Mouse (Mus musculus): ENCODE measurements at regions not wholly inside any gene's neighbourhood (a gene's known extent, or its start where the extent isn't known, plus 50 kb on each side); places are given as distances from the start of the nearest gene placed in this dataset.

GRCm38 (mm10) chr13:90497573-90497972 lies 407.6 kb downstream of the Atp6ap1l start:
- no peak for DNase-seq
- 51% methylated on average over 2 of the region's 2 CpGs for WGBS
- no peak overlapping the region for H3K4me3 ChIP-seq (ENCODE audit: insufficient read depth, low read depth, low read length)
- H3K4me1 ChIP-seq (ENCODE audit: control insufficient read depth, insufficient read depth, low read length): peaks cover 5% of the 10 kb centered on the region
- H3K27ac ChIP-seq (ENCODE audit: insufficient read depth, low read depth, low read length): no peak overlapping the region
- TF ChIP-seq POLR2A (IDR thresholded peaks at IDR 0.05; ENCODE audit: low read depth, low read length): no peak
- no peak for TF ChIP-seq CTCF (conservative IDR thresholded peaks at IDR 0.05; ENCODE audit: insufficient read depth, insufficient read length, low read depth, low read length)
- no peaks in the 10 kb centered on the region for H3K36me3 ChIP-seq (ENCODE audit: control insufficient read depth, insufficient read depth, low read length)
- no peaks in the 10 kb centered on the region for H3K27me3 ChIP-seq (replicated peaks; ENCODE audit: control insufficient read depth, insufficient read depth, low read length)

- Histone ChIP-seq H3K27ac (ENCODE audit: insufficient read depth, low read depth, low read length) (no peak overlapping the region), H3K36me3 (ENCODE audit: control insufficient read depth, insufficient read depth, low read length) (no peaks in the 10 kb centered on the region), H3K27me3 (replicated peaks; ENCODE audit: control insufficient read depth, insufficient read depth, low read length) (no peaks in the 10 kb centered on the region), H3K4me3 (ENCODE audit: insufficient read depth, low read depth, low read length) (no peak overlapping the region), H3K4me1 (ENCODE audit: control insufficient read depth, insufficient read depth, low read length) (no peaks in the 10 kb centered on the region)
- WGBS: 63% methylated on average over 1 of the region's 1 CpGs
- no peak for DNase-seq
- TF ChIP-seq CTCF (conservative IDR thresholded peaks at IDR 0.05; ENCODE audit: insufficient read depth, insufficient read length, low read depth, low read length) (no peak), POLR2A (IDR thresholded peaks at IDR 0.05; ENCODE audit: low read depth, low read length) (no peak)
These were observed 404.3 kb upstream of the Xrcc4 start for GRCm38 (mm10) chr13:90493696-90494095.

GRCm38 (mm10) chr13:90490991-90491951 lies 401.9 kb upstream of the Xrcc4 start:
- Histone ChIP-seq H3K4me1 (ENCODE audit: control insufficient read depth, insufficient read depth, low read length) (no peaks in the 10 kb centered on the region), H3K36me3 (ENCODE audit: control insufficient read depth, insufficient read depth, low read length) (no peaks in the 10 kb centered on the region), H3K27ac (ENCODE audit: insufficient read depth, low read depth, low read length) (no peak overlapping the region), H3K27me3 (replicated peaks; ENCODE audit: control insufficient read depth, insufficient read depth, low read length) (no peaks in the 10 kb centered on the region), H3K4me3 (ENCODE audit: insufficient read depth, low read depth, low read length) (no peak overlapping the region)
- TF ChIP-seq CTCF (conservative IDR thresholded peaks at IDR 0.05; ENCODE audit: insufficient read depth, insufficient read length, low read depth, low read length) (no peak), POLR2A (IDR thresholded peaks at IDR 0.05; ENCODE audit: low read depth, low read length) (no peak)
- no peak for DNase-seq
- whole genome bisulfite sequencing: 49% methylated on average over 8 of the region's 8 CpGs

- TF ChIP-seq CTCF (conservative IDR thresholded peaks at IDR 0.05; ENCODE audit: insufficient read depth, insufficient read length, low read depth, low read length): no peak
- no peak for TF ChIP-seq POLR2A (IDR thresholded peaks at IDR 0.05; ENCODE audit: low read depth, low read length)
- Histone ChIP-seq H3K4me3 (ENCODE audit: insufficient read depth, low read depth, low read length) (no peak overlapping the region), H3K27me3 (replicated peaks; ENCODE audit: control insufficient read depth, insufficient read depth, low read length) (no peaks in the 10 kb centered on the region), H3K36me3 (ENCODE audit: control insufficient read depth, insufficient read depth, low read length) (no peaks in the 10 kb centered on the region), H3K27ac (ENCODE audit: insufficient read depth, low read depth, low read length) (no peak overlapping the region), H3K4me1 (ENCODE audit: control insufficient read depth, insufficient read depth, low read length) (no peaks in the 10 kb centered on the region)
- DNase-seq: no peak
- 82% methylated on average over 4 of the region's 4 CpGs for WGBS
These were observed 391.1 kb upstream of the Xrcc4 start for GRCm38 (mm10) chr13:90480484-90480883.

GRCm38 (mm10) chr13:90476880-90477279 lies 387.5 kb upstream of the Xrcc4 start:
- Histone ChIP-seq H3K4me3 (ENCODE audit: insufficient read depth, low read depth, low read length) (no peak overlapping the region), H3K36me3 (ENCODE audit: control insufficient read depth, insufficient read depth, low read length) (no peaks in the 10 kb centered on the region), H3K4me1 (ENCODE audit: control insufficient read depth, insufficient read depth, low read length) (no peaks in the 10 kb centered on the region), H3K27me3 (replicated peaks; ENCODE audit: control insufficient read depth, insufficient read depth, low read length) (no peaks in the 10 kb centered on the region), H3K27ac (ENCODE audit: insufficient read depth, low read depth, low read length) (no peak overlapping the region)
- 85% methylated on average over 2 of the region's 2 CpGs for WGBS
- DNase-seq: no peak
- TF ChIP-seq CTCF (conservative IDR thresholded peaks at IDR 0.05; ENCODE audit: insufficient read depth, insufficient read length, low read depth, low read length): no peak
- no peak for TF ChIP-seq POLR2A (IDR thresholded peaks at IDR 0.05; ENCODE audit: low read depth, low read length)

- no peak overlapping the region for H3K4me3 ChIP-seq (ENCODE audit: insufficient read depth, low read depth, low read length)
- H3K36me3 ChIP-seq (ENCODE audit: control insufficient read depth, insufficient read depth, low read length): no peaks in the 10 kb centered on the region
- no peak overlapping the region for H3K27ac ChIP-seq (ENCODE audit: insufficient read depth, low read depth, low read length)
- H3K27me3 ChIP-seq (replicated peaks; ENCODE audit: control insufficient read depth, insufficient read depth, low read length): no peaks in the 10 kb centered on the region
- TF ChIP-seq POLR2A (IDR thresholded peaks at IDR 0.05; ENCODE audit: low read depth, low read length) (no peak), CTCF (conservative IDR thresholded peaks at IDR 0.05; ENCODE audit: insufficient read depth, insufficient read length, low read depth, low read length) (no peak)
- DNase-seq: no peak
- H3K4me1 ChIP-seq (ENCODE audit: control insufficient read depth, insufficient read depth, low read length): no peaks in the 10 kb centered on the region
- WGBS: 70% methylated on average over 6 of the region's 6 CpGs
These were observed 385.1 kb upstream of the Xrcc4 start for GRCm38 (mm10) chr13:90474507-90474906.

GRCm38 (mm10) chr13:90474053-90474452 lies 384.6 kb upstream of the Xrcc4 start:
- no peak overlapping the region for H3K4me3 ChIP-seq (ENCODE audit: insufficient read depth, low read depth, low read length)
- H3K36me3 ChIP-seq (ENCODE audit: control insufficient read depth, insufficient read depth, low read length): no peaks in the 10 kb centered on the region
- H3K4me1 ChIP-seq (ENCODE audit: control insufficient read depth, insufficient read depth, low read length): no peaks in the 10 kb centered on the region
- no peak for TF ChIP-seq CTCF (conservative IDR thresholded peaks at IDR 0.05; ENCODE audit: insufficient read depth, insufficient read length, low read depth, low read length)
- no peak for TF ChIP-seq POLR2A (IDR thresholded peaks at IDR 0.05; ENCODE audit: low read depth, low read length)
- no peaks in the 10 kb centered on the region for H3K27me3 ChIP-seq (replicated peaks; ENCODE audit: control insufficient read depth, insufficient read depth, low read length)
- no peak overlapping the region for H3K27ac ChIP-seq (ENCODE audit: insufficient read depth, low read depth, low read length)
- no peak for DNase-seq
